Mouse (Mus musculus): Measurements from ENCODE around the gene Vmn2r19. TPM values are rescaled to one million over a fixed set of nuclear protein-coding genes. Genes with fewer than 3 reads are reported as not detected.
"Not testable (repeated sequence)": the region's sequence is repeated elsewhere in the genome, so short reads cannot be mapped to it uniquely, and the experiment has no call there.

Gene Vmn2r19
- polyA plus RNA-seq, 1 experiment from 2014 or later: not detected

DNA sequence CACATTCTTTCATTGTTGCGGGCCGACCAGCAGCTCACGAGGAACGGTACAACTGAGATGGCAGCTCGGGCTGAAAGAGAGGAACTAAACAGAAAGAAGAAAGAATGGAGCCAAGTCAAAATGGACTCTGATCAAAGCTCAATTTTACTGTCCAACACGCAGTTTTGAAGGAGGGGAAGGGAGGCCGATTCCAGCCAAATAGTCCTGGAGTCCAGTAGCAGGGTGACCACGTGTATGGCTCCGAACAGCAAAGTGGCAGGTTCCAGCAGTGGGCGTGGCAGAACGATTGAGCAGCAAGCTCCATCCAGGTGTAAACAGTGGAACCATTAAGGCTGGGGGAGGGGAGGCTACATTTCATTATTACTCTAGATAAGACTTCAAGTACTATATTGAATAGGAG, 14.6 kb upstream of the Vmn2r19 start:
- DNase-seq (ENCODE audit: low spot score); H3K4me3 ChIP-seq; H3K36me3 ChIP-seq (replicated peaks); H3K9me3 ChIP-seq; H3K4me1 ChIP-seq; H3K27ac ChIP-seq (replicated peaks); H3K27me3 ChIP-seq (replicated peaks; ENCODE audit: low read depth, poor library complexity, severe bottlenecking): not testable (repeated sequence)
- WGBS: 91% methylated on average over 11 of the region's 11 CpGs

DNA sequence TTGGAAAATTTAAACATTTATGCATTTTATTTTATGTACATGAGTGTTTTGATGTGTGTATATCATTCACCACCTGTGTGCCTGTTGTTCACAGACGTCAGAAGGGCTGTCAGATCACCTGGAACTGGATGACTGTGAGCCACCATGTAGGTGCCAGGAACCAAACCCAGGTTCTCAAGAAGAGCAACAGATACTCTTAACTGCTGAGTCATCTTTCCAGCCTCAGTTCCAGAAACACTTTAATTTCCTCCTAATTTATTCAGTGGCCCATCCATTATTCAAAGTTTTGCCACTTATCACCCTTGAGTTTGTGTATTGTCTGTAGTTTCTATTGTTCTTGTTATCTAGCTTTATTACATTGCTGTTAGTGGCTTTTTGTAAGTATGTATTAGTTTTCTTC, 11.4 kb upstream of the Vmn2r19 start:
- 68% methylated on average over 1 of the region's 1 CpGs for WGBS
- H3K36me3 ChIP-seq (replicated peaks): no peaks in the 10 kb centered on the region
- no peaks in the 10 kb centered on the region for H3K27me3 ChIP-seq (replicated peaks; ENCODE audit: low read depth, poor library complexity, severe bottlenecking)
- no peaks in the 10 kb centered on the region for H3K9me3 ChIP-seq
- no peak for DNase-seq (ENCODE audit: low spot score)
- H3K27ac ChIP-seq (replicated peaks): no peak overlapping the region
- no peaks in the 10 kb centered on the region for H3K4me1 ChIP-seq
- H3K4me3 ChIP-seq: no peak overlapping the region

DNA sequence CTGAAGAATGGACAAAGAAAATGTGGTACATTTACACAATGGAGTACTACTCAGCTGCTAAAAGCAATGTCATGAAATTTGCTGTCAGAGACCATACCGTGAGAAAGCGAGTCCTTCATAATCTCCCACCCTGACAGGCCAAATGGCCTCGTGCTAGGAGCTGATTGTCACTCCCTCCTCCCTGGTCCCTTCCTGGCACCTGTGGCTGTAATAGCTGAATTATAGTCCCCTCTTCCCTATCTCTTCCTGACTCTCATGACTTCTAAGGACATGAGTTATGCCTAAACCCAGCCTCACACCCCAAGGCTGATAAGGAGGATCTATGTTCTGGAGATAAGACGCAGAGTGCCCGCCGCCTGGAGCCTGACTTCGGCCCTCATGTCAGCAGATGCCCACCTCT, 1.8 kb upstream of the Vmn2r19 start:
- WGBS: 88% methylated on average over 7 of the region's 7 CpGs
- H3K36me3 ChIP-seq (replicated peaks); H3K27me3 ChIP-seq (replicated peaks; ENCODE audit: low read depth, poor library complexity, severe bottlenecking); H3K27ac ChIP-seq (replicated peaks); H3K9me3 ChIP-seq; H3K4me3 ChIP-seq; DNase-seq (ENCODE audit: low spot score); H3K4me1 ChIP-seq: not testable (repeated sequence)

DNA sequence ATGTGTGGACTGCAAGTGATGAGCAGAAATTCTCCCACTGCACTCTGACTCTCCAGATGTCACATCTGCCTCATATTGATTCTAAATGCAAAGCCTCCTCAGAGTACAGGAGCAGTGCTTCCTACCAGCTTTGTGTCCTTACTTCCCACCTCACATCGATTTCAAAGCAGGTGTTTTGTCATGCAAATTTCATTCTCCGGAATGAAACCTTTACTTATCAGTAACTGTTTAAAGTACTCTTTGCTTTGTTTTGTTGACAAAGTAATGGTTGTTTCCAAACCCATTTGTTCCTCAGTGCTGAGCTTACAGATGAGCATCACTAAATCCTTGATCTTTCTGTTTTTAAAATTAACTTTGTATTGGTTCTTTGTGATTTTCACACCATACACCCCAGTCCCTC, 24.4 kb downstream of the Vmn2r19 start:
- no peaks in the 10 kb centered on the region for H3K4me1 ChIP-seq
- H3K36me3 ChIP-seq (replicated peaks): no peaks in the 10 kb centered on the region
- no peak overlapping the region for H3K4me3 ChIP-seq
- WGBS: 51% methylated on average over 2 of the region's 2 CpGs
- H3K27ac ChIP-seq (replicated peaks): no peak overlapping the region
- H3K9me3 ChIP-seq: no peaks in the 10 kb centered on the region
- DNase-seq (ENCODE audit: low spot score): no peak
- H3K27me3 ChIP-seq (replicated peaks; ENCODE audit: low read depth, poor library complexity, severe bottlenecking): no peaks in the 10 kb centered on the region

DNA sequence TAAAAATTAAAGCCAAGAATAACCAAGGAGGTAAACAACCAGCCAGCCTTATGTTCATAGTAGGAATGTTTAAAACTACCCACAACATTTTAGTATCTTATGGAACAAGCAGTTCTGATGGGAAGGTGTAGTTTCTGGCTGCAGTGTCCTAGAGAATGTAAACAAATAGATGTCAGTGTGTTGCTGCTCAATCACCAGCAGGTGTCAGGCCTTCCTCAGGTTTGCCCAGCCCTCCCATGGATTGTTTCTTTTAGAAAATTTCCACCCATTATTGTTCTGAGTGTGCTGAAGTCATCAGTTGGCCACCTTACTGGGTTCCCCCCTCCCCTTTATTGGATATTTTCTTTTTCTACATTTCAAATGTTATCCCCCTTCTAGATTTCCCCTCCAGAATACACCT, 32.0 kb downstream of the Vmn2r19 start:
- Histone ChIP-seq H3K27me3 (replicated peaks; ENCODE audit: low read depth, poor library complexity, severe bottlenecking) (no peaks in the 10 kb centered on the region), H3K4me3 (no peak overlapping the region), H3K36me3 (replicated peaks) (no peaks in the 10 kb centered on the region), H3K9me3 (no peaks in the 10 kb centered on the region), H3K4me1 (no peaks in the 10 kb centered on the region), H3K27ac (replicated peaks) (no peak overlapping the region)
- DNase-seq (ENCODE audit: low spot score): no peak

DNA sequence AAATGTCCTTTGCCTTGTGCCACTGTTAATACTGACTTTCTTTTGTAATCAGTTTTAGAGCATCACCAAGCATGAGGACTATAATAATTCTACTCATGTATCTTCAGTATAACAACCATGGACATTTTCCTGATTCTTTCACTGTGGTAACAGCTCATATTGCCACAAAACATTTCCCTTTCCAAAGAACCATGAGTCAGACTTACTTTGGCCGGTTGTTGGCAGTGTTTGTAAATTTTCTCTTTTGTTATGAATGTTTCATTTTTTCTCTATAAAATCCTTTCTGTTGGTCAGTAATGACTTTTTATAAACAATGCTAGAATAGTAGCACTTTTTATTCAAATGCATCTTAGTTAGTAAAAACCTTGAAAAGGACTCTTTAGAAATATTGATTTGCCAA, 38.0 kb downstream of the Vmn2r19 start:
- WGBS: 95% methylated on average over 1 of the region's 1 CpGs
- Histone ChIP-seq H3K36me3 (replicated peaks) (no peaks in the 10 kb centered on the region), H3K27me3 (replicated peaks; ENCODE audit: low read depth, poor library complexity, severe bottlenecking) (no peaks in the 10 kb centered on the region), H3K4me1 (no peaks in the 10 kb centered on the region), H3K4me3 (no peak overlapping the region), H3K9me3 (no peaks in the 10 kb centered on the region), H3K27ac (replicated peaks) (no peak overlapping the region)
- no peak for DNase-seq (ENCODE audit: low spot score)

Other genes starting within 250 kb of the Vmn2r19 start
- 0.69 and 0.72 TPM in 2 replicates for gene Clec4a2, start 201.9 kb upstream of the Vmn2r19 start, polyA plus RNA-seq (2016; fragmentation: Nextera tagmentation; extraction: Ambion mirVana)
- gene Clec4b2, start 135.4 kb upstream of the Vmn2r19 start, polyA plus RNA-seq (2016; fragmentation: Nextera tagmentation; extraction: Ambion mirVana): not detected in 2 replicates
- not detected in 2 replicates for gene Clec4n, start 78.5 kb upstream of the Vmn2r19 start, polyA plus RNA-seq (2016; fragmentation: Nextera tagmentation; extraction: Ambion mirVana)
- gene Clec4d, start 46.2 kb upstream of the Vmn2r19 start, polyA plus RNA-seq (2016; fragmentation: Nextera tagmentation; extraction: Ambion mirVana): not detected in 2 replicates
- not detected in 2 replicates for gene Clec4e, start 18.5 kb upstream of the Vmn2r19 start, polyA plus RNA-seq (2016; fragmentation: Nextera tagmentation; extraction: Ambion mirVana)
- gene Vmn2r20, start 109.8 kb downstream of the Vmn2r19 start, polyA plus RNA-seq (2016; fragmentation: Nextera tagmentation; extraction: Ambion mirVana): not detected in 2 replicates
- gene Vmn2r21, start 225.1 kb downstream of the Vmn2r19 start, polyA plus RNA-seq (2016; fragmentation: Nextera tagmentation; extraction: Ambion mirVana): not detected in 2 replicates